Mouse (Mus musculus) MEL (cell line): ENCODE results near the gene Pigk. TPM values are rescaled to one million over a fixed set of nuclear protein-coding genes. Genes with fewer than 3 reads are reported as not detected.
A peak's percentile ranks its signal among the peaks of the same experiment; 100 is the strongest.

Experiments
- DNase-seq: peaks from one replicate; pipeline ENCODE4 v3.0.0; 2011; ENCODE audit warnings: low read depth, low spot score
- H3K27ac ChIP-seq: 2 replicates; pipeline ENCODE4 v1.5.1; 2012; ENCODE audit warnings: low read depth, mild to moderate bottlenecking, control low read depth, low read length, moderate library complexity; ENCODE audit not compliant: control insufficient read depth
- H3K27me3 ChIP-seq, 2 experiments: fragments of 150-350 bp in 1 of 2; sonication (generic) in 1 of 2; 2 replicates each; pipeline ENCODE4 v1.6.1; 2012; ENCODE audit warnings: low read length in 2 of 2, mild to moderate bottlenecking in 2 of 2, improper control_type of control experiment in 1 of 2, moderate library complexity in 1 of 2; ENCODE audit not compliant: insufficient read depth in 2 of 2, control insufficient read depth in 1 of 2
- H3K36me3 ChIP-seq, 2 experiments: 2 replicates each; pipeline ENCODE4 v1.6.1; 2012 to 2014; ENCODE audit warnings: low read length in 2 of 2, improper control_type of control experiment in 1 of 2, inconsistent platforms in 1 of 2, mild to moderate bottlenecking in 1 of 2; ENCODE audit not compliant: insufficient read depth in 2 of 2, control insufficient read depth in 1 of 2
- H3K4me1 ChIP-seq, 2 experiments: fragments of 150-350 bp in 1 of 2; sonication (generic) in 1 of 2; 2 replicates each; pipeline ENCODE4 v1.6.1; 2012; ENCODE audit warnings: low read length in 2 of 2, improper control_type of control experiment in 1 of 2, mild to moderate bottlenecking in 1 of 2; ENCODE audit not compliant: insufficient read depth in 2 of 2, control insufficient read depth in 1 of 2
- H3K4me3 ChIP-seq, 2 experiments: fragments of 150-350 bp in 1 of 2; sonication (generic) in 1 of 2; 2 replicates each; pipeline ENCODE4 v1.5.1; 2012; ENCODE audit warnings: low read depth in 2 of 2, low read length in 2 of 2, mild to moderate bottlenecking in 2 of 2, moderate library complexity in 2 of 2, control low read depth in 1 of 2, improper control_type of control experiment in 1 of 2; ENCODE audit not compliant: control insufficient read depth in 1 of 2, insufficient read depth in 1 of 2
- H3K79me2 ChIP-seq: 2 replicates; pipeline ENCODE4 v1.6.1; 2012; ENCODE audit warnings: mild to moderate bottlenecking, low read length, moderate library complexity; ENCODE audit not compliant: control insufficient read depth, poor library complexity, insufficient read depth
- H3K9ac ChIP-seq: 2 replicates; pipeline ENCODE4 v1.6.1; 2012; ENCODE audit warnings: low read depth, mild to moderate bottlenecking, control low read depth, low read length, moderate library complexity; ENCODE audit not compliant: control insufficient read depth, poor library complexity, severe bottlenecking
- H3K9me3 ChIP-seq: fragments of 150-350 bp; sonication (generic); replicated peaks from 2 replicates; pipeline ENCODE4 v1.6.1; 2012; ENCODE audit warnings: mild to moderate bottlenecking, low read length, improper control_type of control experiment, moderate library complexity; ENCODE audit not compliant: insufficient read depth
- BHLHE40 ChIP-seq: IDR thresholded peaks from 2 replicates; pipeline ENCODE4 v1.6.1; 2012; ENCODE audit warnings: low read depth, mild to moderate bottlenecking, inconsistent platforms, low read length, improper control_type of control experiment, borderline replicate concordance
- CHD1 ChIP-seq: IDR thresholded peaks from 2 replicates; pipeline ENCODE4 v1.6.1; 2012; ENCODE audit warnings: low read depth, mild to moderate bottlenecking, inconsistent platforms, low read length, improper control_type of control experiment
- CHD2 ChIP-seq: IDR thresholded peaks from 2 replicates; pipeline ENCODE4 v1.6.1; 2011; ENCODE audit warnings: low read length, improper control_type of control experiment
- ETS1 ChIP-seq: IDR thresholded peaks from 2 replicates; pipeline ENCODE4 v1.6.1; 2012; ENCODE audit warnings: low read depth, mild to moderate bottlenecking, inconsistent platforms, low read length, improper control_type of control experiment, moderate library complexity
- GABPA ChIP-seq: IDR thresholded peaks from 2 replicates; pipeline ENCODE4 v1.6.1; 2012; ENCODE audit warnings: low read depth, mild to moderate bottlenecking, inconsistent platforms, low read length, improper control_type of control experiment, moderate library complexity
- GATA1 ChIP-seq: IDR thresholded peaks from 2 replicates; pipeline ENCODE4 v1.6.1; 2011; ENCODE audit warnings: low read depth, low read length, improper control_type of control experiment
- MAX ChIP-seq: IDR thresholded peaks from 2 replicates; pipeline ENCODE4 v1.6.1; 2011; ENCODE audit warnings: low read length, improper control_type of control experiment
- MXI1 ChIP-seq: IDR thresholded peaks from 2 replicates; pipeline ENCODE4 v1.6.1; 2011; ENCODE audit warnings: mild to moderate bottlenecking, low read depth, low read length, improper control_type of control experiment
- MYC ChIP-seq: IDR thresholded peaks from 2 replicates; pipeline ENCODE4 v1.6.1; 2011; ENCODE audit warnings: low read depth, mild to moderate bottlenecking, low read length, improper control_type of control experiment, moderate library complexity
- POLR2AphosphoS2 ChIP-seq: IDR thresholded peaks from 2 replicates; pipeline ENCODE4 v1.6.1; 2011; ENCODE audit warnings: low read length, improper control_type of control experiment
- POLR2AphosphoS5 ChIP-seq: IDR thresholded peaks from 2 replicates; pipeline ENCODE4 v1.6.1; 2012; ENCODE audit warnings: low read depth, borderline replicate concordance, mild to moderate bottlenecking, inconsistent platforms, low read length, moderate library complexity, mixed read lengths
- SMC3 ChIP-seq: IDR thresholded peaks from 2 replicates; pipeline ENCODE4 v1.6.1; 2011; ENCODE audit warnings: low read depth, low read length, improper control_type of control experiment
- TAL1 ChIP-seq: IDR thresholded peaks from 2 replicates; pipeline ENCODE4 v1.6.1; 2012; ENCODE audit warnings: mild to moderate bottlenecking, inconsistent platforms, low read length, moderate library complexity, mixed read lengths
- TBP ChIP-seq: IDR thresholded peaks from 2 replicates; pipeline ENCODE4 v1.8.0; 2011; ENCODE audit warnings: low read depth, low read length, improper control_type of control experiment
- TCF12 ChIP-seq: IDR thresholded peaks from 2 replicates; pipeline ENCODE4 v1.6.1; 2014; ENCODE audit warnings: low read depth, mild to moderate bottlenecking, inconsistent platforms, low read length, improper control_type of control experiment, moderate library complexity
- ZC3H11A ChIP-seq: IDR thresholded peaks from 2 replicates; pipeline ENCODE4 v1.6.1; 2012; ENCODE audit warnings: low read depth, mild to moderate bottlenecking, inconsistent platforms, low read length, improper control_type of control experiment
- ZNF384 ChIP-seq: IDR thresholded peaks from 2 replicates; pipeline ENCODE4 v1.6.1; 2012; ENCODE audit warnings: low read depth, mild to moderate bottlenecking, inconsistent platforms, low read length, improper control_type of control experiment
- polyA plus RNA-seq, 2 experiments: library from polyadenylated mRNA; stranded (reverse) in 1 of 2; unstranded in 1 of 2; fragments of >175 nt in 1 of 2; fragments of >200 nt in 1 of 2; gene quantifications; 2 replicates each; pipeline versions ENCODE4 v1.2.1 to v1.2.4; 2012; ENCODE audit warnings: low replicate concordance in 2 of 2, low read depth in 1 of 2; ENCODE audit not compliant: insufficient read length in 2 of 2, insufficient read depth in 1 of 2, missing spikeins in 1 of 2
- total RNA-seq: library from RNA; depleted of rRNA; stranded (reverse); fragments of 300-350 nt; gene quantifications from 2 replicates; pipeline ENCODE4 v1.2.3, GENCODE M21; 2012

The Pigk gene
- total and polyA plus RNA-seq, 3 experiments = 14.6 to 17.8 TPM; not detected in 1

DNA sequence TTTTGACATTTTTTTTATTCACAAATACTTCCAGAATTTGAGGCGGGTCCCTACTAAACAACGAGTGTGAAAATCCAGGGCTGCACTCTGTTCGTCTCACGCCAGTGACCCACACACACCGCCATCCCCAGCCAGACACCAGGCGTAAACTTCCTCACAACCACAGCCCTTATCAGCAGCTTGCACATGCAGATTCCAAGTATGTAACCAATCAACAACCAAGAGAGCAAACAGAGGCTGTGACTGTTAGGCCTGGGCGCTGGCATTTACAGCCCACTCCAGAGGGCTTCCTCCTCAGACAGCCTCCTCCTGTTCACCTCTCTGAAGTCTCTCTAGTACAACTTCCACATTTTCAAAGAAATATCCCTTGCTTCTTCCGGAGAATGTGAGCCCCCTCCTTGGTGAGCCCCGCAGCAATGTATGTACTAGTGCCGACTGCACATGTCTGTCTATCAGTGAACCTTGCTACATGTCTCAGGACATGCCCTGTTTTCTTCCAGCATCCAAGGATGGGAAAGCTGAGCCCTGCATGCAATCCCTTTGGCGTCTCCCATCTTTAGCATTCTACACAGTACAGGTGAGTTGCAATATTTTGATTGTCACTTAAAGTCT lies 265.7 kb downstream of the Pigk start (continued):
- TF ChIP-seq ETS1 (peak; percentile 38; the same call in 1 of the 2 replicates), TBP (peak; percentile 71; the same call in 1 of the 2 replicates), BHLHE40 (peak; percentile 82)

DNA sequence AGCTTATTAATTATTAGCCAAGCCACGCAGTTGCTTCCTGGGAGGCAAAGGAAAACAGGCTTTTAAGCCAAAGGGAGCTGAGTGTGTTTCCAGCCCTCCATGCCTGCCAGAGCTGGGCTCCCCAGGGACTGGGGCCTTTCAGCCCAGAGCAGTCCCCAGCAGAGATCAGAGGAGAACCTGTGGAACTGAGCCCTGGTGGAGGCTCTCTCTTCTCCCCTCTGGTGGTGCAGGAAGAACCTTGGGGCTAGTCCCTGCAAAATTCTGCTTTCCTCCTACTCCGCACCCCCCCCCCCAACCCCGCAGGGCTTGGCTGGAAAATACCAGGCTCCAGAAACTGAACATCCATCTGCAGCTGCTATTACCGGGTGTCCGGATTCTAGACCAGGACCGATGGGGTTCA lies 266.5 kb downstream of the Pigk start:
- no peaks in the 10 kb centered on the region; a peak in 3 of 4 replicates for H3K27me3 ChIP-seq
- no peaks in the 10 kb centered on the region for H3K79me2 ChIP-seq
- peaks cover 0 to 8% of the 10 kb centered on the region in 2 experiments; a peak in 2 of 4 replicates for H3K36me3 ChIP-seq
- H3K9ac ChIP-seq = no peak overlapping the region
- peaks cover 0 to 10% of the 10 kb centered on the region in 2 experiments; a peak in 2 of 4 replicates for H3K4me1 ChIP-seq
- no peak for TF ChIP-seq ZC3H11A
- no peak for TF ChIP-seq POLR2AphosphoS5
- TF ChIP-seq MYC = no peak
- TF ChIP-seq SMC3 = no peak
- TF ChIP-seq TAL1 = no peak
- TF ChIP-seq GABPA = no peak
- TF ChIP-seq GATA1 = no peak
- no peak for TF ChIP-seq TCF12
- no peak for TF ChIP-seq ZNF384
- TF ChIP-seq CHD1 = no peak
- no peak for TF ChIP-seq CHD2
- H3K9me3 ChIP-seq = no peaks in the 10 kb centered on the region
- DNase-seq = no peak
- no peak overlapping the region for H3K27ac ChIP-seq
- no peak overlapping the region for H3K4me3 ChIP-seq

DNA sequence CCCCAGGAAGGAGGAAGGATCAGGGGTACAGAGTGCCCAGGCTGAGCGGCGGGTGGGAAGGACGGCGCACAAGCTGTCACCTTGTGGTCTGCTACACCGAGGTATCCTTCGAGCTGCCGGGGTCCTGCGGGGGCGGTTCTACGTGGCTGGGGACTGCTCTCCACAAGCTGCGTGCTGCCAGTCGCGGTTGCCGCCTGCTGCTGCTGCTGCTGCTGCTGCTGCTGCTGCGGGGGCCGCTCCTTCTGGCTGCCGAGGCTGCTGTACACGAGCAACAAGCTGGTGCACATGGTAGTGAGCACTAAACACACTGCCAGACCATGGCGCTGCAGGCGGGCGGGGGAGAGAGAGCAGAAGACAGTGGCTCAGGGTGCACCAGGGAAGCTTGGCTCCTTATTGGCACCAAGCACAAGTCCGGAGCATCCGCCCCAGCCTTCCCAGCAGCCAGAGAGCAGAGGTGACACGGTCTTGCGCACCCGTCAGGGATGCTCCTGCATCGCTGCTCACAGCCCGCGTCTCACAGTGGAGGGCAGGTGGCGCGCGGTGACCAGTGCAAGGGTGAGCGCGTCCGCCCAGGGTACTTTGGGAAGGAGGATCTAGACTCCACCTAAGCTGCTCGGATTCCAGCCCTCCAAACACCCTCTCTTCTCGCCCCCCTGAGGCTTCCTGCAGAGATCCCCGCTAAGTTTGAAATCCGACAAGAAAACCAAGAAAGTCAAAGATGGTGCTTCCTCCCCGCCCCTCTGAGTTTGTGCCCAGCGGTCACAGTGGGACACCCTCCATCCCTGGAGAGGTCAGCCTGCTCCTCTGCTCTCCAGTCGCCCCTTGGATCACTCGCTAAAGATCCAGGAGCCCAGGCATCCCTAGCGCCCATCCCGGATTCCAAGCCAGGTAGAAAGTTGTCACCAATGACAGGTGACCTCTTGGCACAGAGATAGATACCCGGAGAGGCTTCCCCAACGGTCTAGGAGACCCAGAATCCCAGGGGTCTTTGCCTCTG lies 267.4 kb downstream of the Pigk start:
- Histone ChIP-seq H3K9ac (no peak overlapping the region), H3K4me1 (peaks cover 0 to 10% of the 10 kb centered on the region in 2 experiments; a peak in 2 of 4 replicates), H3K4me3 (no peak overlapping the region), H3K36me3 (peaks cover 0 to 8% of the 10 kb centered on the region in 2 experiments; a peak in 2 of 4 replicates), H3K9me3 (no peaks in the 10 kb centered on the region), H3K27me3 (no peaks in the 10 kb centered on the region; a peak in 3 of 4 replicates), H3K79me2 (no peaks in the 10 kb centered on the region), H3K27ac (no peak overlapping the region)
- no peak for DNase-seq
- no peak for TF ChIP-seq MAX
- no peak for TF ChIP-seq MYC
- TF ChIP-seq MXI1 = no peak
- no peak for TF ChIP-seq POLR2AphosphoS2
